Mouse (Mus musculus) kidney, postnatal 0 days (tissue): ENCODE data around the gene Tspan17. TPM values are rescaled to one million over a fixed set of nuclear protein-coding genes. Genes with fewer than 3 reads are reported as not detected.

Source experiments
- ATAC-seq: fragments of 200-750 bp; cut with Nextera tagmentation; replicated peaks from 2 replicates; pipeline ENCODE4 v1.8.0; 2017; ENCODE audit warnings: low read depth, moderate number of reproducible peaks, moderate TSS enrichment, moderate library complexity; ENCODE audit not compliant: low FRiP score
- DNase-seq: peaks from one replicate; pipeline ENCODE4 v3.0.0-alpha.2; 2016; ENCODE audit warnings: low spot score
- H3K27ac ChIP-seq: fragments of 300-500 bp; sonication (generic); 2 replicates; pipeline ENCODE4 v1.5.1; 2014; ENCODE audit warnings: mild to moderate bottlenecking
- H3K27me3 ChIP-seq: fragments of 300-500 bp; sonication (generic); 2 replicates; pipeline ENCODE4 v1.6.1; 2014; ENCODE audit warnings: low read length, mixed read lengths; ENCODE audit not compliant: insufficient read depth
- H3K36me3 ChIP-seq: fragments of 300-500 bp; sonication (generic); 2 replicates; pipeline ENCODE4 v1.6.1; 2014; ENCODE audit warnings: low read length, mixed read lengths; ENCODE audit not compliant: insufficient read depth
- H3K4me1 ChIP-seq: fragments of 300-500 bp; sonication (generic); replicated peaks from 2 replicates; pipeline ENCODE4 v1.6.1; 2014; ENCODE audit warnings: antibody characterized with exemption, low read length, mixed read lengths; ENCODE audit not compliant: insufficient read depth
- H3K4me2 ChIP-seq: fragments of 300-500 bp; sonication (generic); 2 replicates; pipeline ENCODE4 v1.6.1; 2014; ENCODE audit warnings: mild to moderate bottlenecking, low read length, moderate library complexity, mixed read lengths
- H3K4me3 ChIP-seq: fragments of 300-500 bp; sonication (generic); replicated peaks from 2 replicates; pipeline ENCODE4 v1.5.1; 2014; ENCODE audit warnings: low read depth, low read length
- H3K9ac ChIP-seq: fragments of 300-500 bp; sonication (generic); 2 replicates; pipeline ENCODE4 v1.6.1; 2014; ENCODE audit warnings: low read depth, low read length
- H3K9me3 ChIP-seq: fragments of 300-500 bp; sonication (generic); replicated peaks from 2 replicates; pipeline ENCODE4 v1.6.1; 2016; ENCODE audit warnings: low read length, inconsistent platforms, mixed read lengths
- CTCF ChIP-seq: IDR thresholded peaks from 2 replicates; pipeline ENCODE4 v1.5.1; 2016; ENCODE audit warnings: antibody characterized with exemption, low read depth, mild to moderate bottlenecking, moderate library complexity
- WGBS: fragments of 180-500 bp; shearing (Covaris S2); extraction: QIAGEN DNeasy Blood & Tissue Kit; methylation state at CpG from one replicate; pipeline ENCODE4 v1.1.7; 2014; 5-methylcytosine and 5-hydroxymethylcytosine counted together
- polyA plus RNA-seq: library from polyadenylated mRNA; unstranded; fragments of >200 nt; fragmentation: Nextera tagmentation; extraction: Ambion mirVana; gene quantifications from 2 replicates; pipeline ENCODE4 v1.2.1, GENCODE M21; 2015

Tspan17 gene
- polyA plus RNA-seq, 1 experiment from 2014 or later, result 13.0 TPM

- Histone ChIP-seq H3K4me2 (no peak overlapping the region), H3K27ac (no peak overlapping the region), H3K4me3 (no peak overlapping the region), H3K9ac (no peak overlapping the region), H3K9me3 (no peaks in the 10 kb centered on the region), H3K4me1 (no peaks in the 10 kb centered on the region; the same call in 1 of the 2 replicates), H3K36me3 (no peaks in the 10 kb centered on the region), H3K27me3 (no peaks in the 10 kb centered on the region)
- 52% methylated on average over 6 of the region's 6 CpGs for WGBS
- no peak for ATAC-seq
- TF ChIP-seq CTCF, result no peak
- no peak for DNase-seq
These were observed 50.0 kb downstream of the Tspan17 start for GRCm38 (mm10) chr13:54839211-54839610.

DNA sequence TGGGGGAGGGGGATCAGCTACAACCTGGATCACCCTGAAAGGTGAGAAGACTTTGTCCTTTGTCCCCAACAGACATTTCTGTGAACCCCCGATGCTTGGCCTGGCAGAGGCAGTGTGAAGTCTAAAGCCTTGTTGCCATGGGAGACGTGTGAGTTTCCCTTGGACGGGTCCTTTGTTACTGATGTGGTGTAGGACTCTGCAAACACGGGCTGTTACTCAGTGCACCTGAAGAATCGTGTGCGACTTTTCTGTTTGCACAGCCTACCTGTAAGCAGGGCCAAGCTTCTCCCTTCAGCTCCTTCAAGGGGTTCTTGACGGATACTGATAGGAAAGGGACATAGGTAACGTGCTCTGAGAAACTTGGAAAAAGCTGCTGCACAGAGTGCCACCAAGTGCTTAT, 55.4 kb downstream of the Tspan17 start:
- H3K4me1 ChIP-seq, result no peaks in the 10 kb centered on the region
- H3K36me3 ChIP-seq, result no peaks in the 10 kb centered on the region
- no peak for ATAC-seq
- no peak overlapping the region for H3K4me3 ChIP-seq
- no peak overlapping the region for H3K4me2 ChIP-seq
- DNase-seq, result no peak
- H3K9me3 ChIP-seq, result no peaks in the 10 kb centered on the region
- no peak overlapping the region for H3K27ac ChIP-seq
- H3K27me3 ChIP-seq, result no peaks in the 10 kb centered on the region
- TF ChIP-seq CTCF, result no peak
- 57% methylated on average over 8 of the region's 8 CpGs for WGBS
- H3K9ac ChIP-seq, result no peak overlapping the region

Other genes starting within 250 kb of the Tspan17 start
- gene 4833439L19Rik, start 223.9 kb upstream of the Tspan17 start, polyA plus RNA-seq, result 190 and 201 TPM in 2 replicates
- gene Arl10, start 214.4 kb upstream of the Tspan17 start, polyA plus RNA-seq, result 21.7 and 23.1 TPM in 2 replicates
- gene Nop16, start 199.3 kb upstream of the Tspan17 start, polyA plus RNA-seq, result 60.2 and 61.6 TPM in 2 replicates
- 313 and 317 TPM in 2 replicates for gene Higd2a, start 199.2 kb upstream of the Tspan17 start, polyA plus RNA-seq
- 67.6 and 68.7 TPM in 2 replicates for gene Cltb, start 178.0 kb upstream of the Tspan17 start, polyA plus RNA-seq
- 61.2 and 63.6 TPM in 2 replicates for gene Faf2, start 167.6 kb upstream of the Tspan17 start, polyA plus RNA-seq
- gene Rnf44, start 95.5 kb upstream of the Tspan17 start, polyA plus RNA-seq, result 63.0 and 77.4 TPM in 2 replicates
- 10.0 and 10.9 TPM in 2 replicates for gene Cdhr2, start 87.9 kb upstream of the Tspan17 start, polyA plus RNA-seq
- 0.13 and 0.14 TPM in 2 replicates for gene Gprin1, start 39.5 kb upstream of the Tspan17 start, polyA plus RNA-seq
- gene Sncb, start 22.8 kb upstream of the Tspan17 start, polyA plus RNA-seq, result not detected in 2 replicates
- gene Eif4e1b, start 5.4 kb upstream of the Tspan17 start, polyA plus RNA-seq, result not detected in 2 replicates
- gene Unc5a, start 160.0 kb downstream of the Tspan17 start, polyA plus RNA-seq, result 1.4 and 1.5 TPM in 2 replicates
- gene Hk3, start 232.0 kb downstream of the Tspan17 start, polyA plus RNA-seq, result 0.61 and 0.85 TPM in 2 replicates